Mouse (Mus musculus): ENCODE data around the gene Rps3a1. TPM values are rescaled to one million over a fixed set of nuclear protein-coding genes. Genes with fewer than 3 reads are reported as not detected.

The Rps3a1 gene
- total and polyA plus RNA-seq, 3 experiments: 186 to 538 (median 482) TPM

GRCm38 (mm10) chr3:86112766-86113165 is 29.7 kb downstream of the Rps3a1 start:
- intact Hi-C loops (cut with DNase I): no loop called here
- 85% methylated on average over 7 of the region's 7 CpGs for WGBS

GRCm38 (mm10) chr3:86110077-86110476 is 32.4 kb downstream of the Rps3a1 start:
- Histone ChIP-seq H3K27ac (peak overlapping the region; percentile 13; the same call in 1 of the 2 replicates), H3K36me3 (ENCODE audit: control insufficient read depth, insufficient read depth, low read length) (no peaks in the 10 kb centered on the region), H3K27me3 (ENCODE audit: control insufficient read depth, insufficient read depth, low read length) (no peaks in the 10 kb centered on the region), H3K79me2 (replicated peaks; ENCODE audit: control insufficient read depth, insufficient read depth, low read length) (no peaks in the 10 kb centered on the region), H3K9ac (ENCODE audit: low read depth, low read length) (no peak overlapping the region), H3K4me1 (ENCODE audit: control insufficient read depth, insufficient read depth, low read length) (peaks cover 2% of the 10 kb centered on the region), H3K4me3 (no peak overlapping the region)
- 0 out of 2 replicates have a peak, but pooled peaks have one; percentile 45 for TF ChIP-seq EP300 (IDR thresholded peaks at IDR 0.05; ENCODE audit: insufficient read depth, low read depth, low read length)
- peak; percentile 70 for TF ChIP-seq CTCF (IDR thresholded peaks at IDR 0.05)
- TF ChIP-seq POLR2A (IDR thresholded peaks at IDR 0.05; ENCODE audit: insufficient read depth, low read depth, low read length): peak; percentile 31; the same call in 1 of the 2 replicates
- WGBS: 15% methylated on average over 10 of the region's 10 CpGs
- peak; percentile 33 to 45 for DNase-seq
- intact Hi-C loops (cut with DNase I): loop anchor here (2.0 kb wide), 1 partner anchor 19 kb away; no protein-coding TSS in a partner anchor

More at GRCm38 (mm10) chr3:86112766-86113165, 29.7 kb downstream of the Rps3a1 start:
- no peaks in the 10 kb centered on the region for H3K36me3 ChIP-seq (ENCODE audit: control insufficient read depth, insufficient read depth, low read length)
- H3K27me3 ChIP-seq (ENCODE audit: control insufficient read depth, insufficient read depth, low read length): no peaks in the 10 kb centered on the region
- H3K27ac ChIP-seq: no peak overlapping the region
- no peak overlapping the region for H3K9ac ChIP-seq (ENCODE audit: low read depth, low read length)
- TF ChIP-seq EP300 (IDR thresholded peaks at IDR 0.05; ENCODE audit: insufficient read depth, low read depth, low read length) (no peak), POLR2A (IDR thresholded peaks at IDR 0.05; ENCODE audit: insufficient read depth, low read depth, low read length) (no peak)
- no peaks in the 10 kb centered on the region for H3K79me2 ChIP-seq (replicated peaks; ENCODE audit: control insufficient read depth, insufficient read depth, low read length)
- H3K4me3 ChIP-seq: no peak overlapping the region
- H3K4me1 ChIP-seq (ENCODE audit: control insufficient read depth, insufficient read depth, low read length): peaks cover 2% of the 10 kb centered on the region
- no peak for DNase-seq

GRCm38 (mm10) chr3:86109099-86109498 is 33.4 kb downstream of the Rps3a1 start:
- TF ChIP-seq CTCF (IDR thresholded peaks at IDR 0.05): no peak
- no peak for TF ChIP-seq POLR2A (IDR thresholded peaks at IDR 0.05; ENCODE audit: insufficient read depth, low read depth, low read length)
- H3K4me3 ChIP-seq: no peak overlapping the region
- no peak overlapping the region for H3K9ac ChIP-seq (ENCODE audit: low read depth, low read length)
- no peak overlapping the region for H3K27ac ChIP-seq
- DNase-seq: no peak
- H3K4me1 ChIP-seq (ENCODE audit: control insufficient read depth, insufficient read depth, low read length): no peaks in the 10 kb centered on the region; the same call in 1 of the 2 replicates
- intact Hi-C loops (cut with DNase I): no loop called here
- 76% methylated on average over 7 of the region's 7 CpGs for WGBS
- H3K36me3 ChIP-seq (ENCODE audit: control insufficient read depth, insufficient read depth, low read length): no peaks in the 10 kb centered on the region
- no peaks in the 10 kb centered on the region for H3K27me3 ChIP-seq (ENCODE audit: control insufficient read depth, insufficient read depth, low read length)
- H3K79me2 ChIP-seq (replicated peaks; ENCODE audit: control insufficient read depth, insufficient read depth, low read length): no peaks in the 10 kb centered on the region

DNA sequence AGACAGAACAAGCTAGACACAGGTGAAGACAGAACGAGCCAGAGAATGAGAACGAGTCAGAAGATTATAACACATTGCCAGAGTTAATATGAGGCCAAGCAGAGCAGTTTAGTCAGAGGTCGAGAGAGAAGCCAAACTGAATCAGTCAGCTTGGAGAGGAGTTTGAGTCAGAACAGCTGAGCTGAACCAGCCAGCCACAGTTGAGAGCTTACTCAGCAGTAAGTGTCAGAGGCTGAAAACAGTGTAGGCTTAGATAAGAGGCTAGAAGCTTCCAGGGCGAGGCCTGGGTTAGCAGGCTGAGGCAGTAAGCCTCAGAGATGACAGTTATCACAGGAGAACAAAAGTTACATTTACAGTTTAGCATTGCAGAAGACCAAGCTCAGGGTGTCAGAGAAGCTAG is 33.9 kb downstream of the Rps3a1 start:
- Histone ChIP-seq H3K27ac (no peak overlapping the region), H3K4me3 (no peak overlapping the region), H3K9ac (ENCODE audit: low read depth, low read length) (no peak overlapping the region), H3K36me3 (ENCODE audit: control insufficient read depth, insufficient read depth, low read length) (no peaks in the 10 kb centered on the region), H3K4me1 (ENCODE audit: control insufficient read depth, insufficient read depth, low read length) (no peaks in the 10 kb centered on the region; the same call in 1 of the 2 replicates), H3K79me2 (replicated peaks; ENCODE audit: control insufficient read depth, insufficient read depth, low read length) (no peaks in the 10 kb centered on the region), H3K27me3 (ENCODE audit: control insufficient read depth, insufficient read depth, low read length) (no peaks in the 10 kb centered on the region)
- WGBS: 73% methylated on average over 4 of the region's 4 CpGs
- TF ChIP-seq CTCF (IDR thresholded peaks at IDR 0.05) (no peak), EP300 (IDR thresholded peaks at IDR 0.05; ENCODE audit: insufficient read depth, low read depth, low read length) (no peak), POLR2A (IDR thresholded peaks at IDR 0.05; ENCODE audit: insufficient read depth, low read depth, low read length) (no peak)
- intact Hi-C loops (cut with DNase I): no loop called here
- no peak for DNase-seq

- Histone ChIP-seq H3K79me2 (replicated peaks; ENCODE audit: control insufficient read depth, insufficient read depth, low read length) (no peaks in the 10 kb centered on the region), H3K4me3 (no peak overlapping the region), H3K27ac (no peak overlapping the region), H3K27me3 (ENCODE audit: control insufficient read depth, insufficient read depth, low read length) (no peaks in the 10 kb centered on the region), H3K9ac (ENCODE audit: low read depth, low read length) (no peak overlapping the region), H3K36me3 (ENCODE audit: control insufficient read depth, insufficient read depth, low read length) (no peaks in the 10 kb centered on the region), H3K4me1 (ENCODE audit: control insufficient read depth, insufficient read depth, low read length) (no peaks in the 10 kb centered on the region; the same call in 1 of the 2 replicates)
- TF ChIP-seq CTCF (IDR thresholded peaks at IDR 0.05) (no peak), EP300 (IDR thresholded peaks at IDR 0.05; ENCODE audit: insufficient read depth, low read depth, low read length) (no peak), POLR2A (IDR thresholded peaks at IDR 0.05; ENCODE audit: insufficient read depth, low read depth, low read length) (no peak)
- intact Hi-C loops (cut with DNase I): no loop called here
- DNase-seq: no peak
- WGBS: 87% methylated on average over 8 of the region's 8 CpGs
Observed at GRCm38 (mm10) chr3:86107637-86108539, 34.6 kb downstream of the Rps3a1 start.

- intact Hi-C loops (cut with DNase I): no loop called here
- WGBS: 93% methylated on average over 8 of the region's 8 CpGs
- Histone ChIP-seq H3K27ac (no peak overlapping the region), H3K4me1 (ENCODE audit: control insufficient read depth, insufficient read depth, low read length) (no peaks in the 10 kb centered on the region; the same call in 1 of the 2 replicates), H3K4me3 (no peak overlapping the region), H3K36me3 (ENCODE audit: control insufficient read depth, insufficient read depth, low read length) (no peaks in the 10 kb centered on the region), H3K79me2 (replicated peaks; ENCODE audit: control insufficient read depth, insufficient read depth, low read length) (no peaks in the 10 kb centered on the region), H3K9ac (ENCODE audit: low read depth, low read length) (no peak overlapping the region), H3K27me3 (ENCODE audit: control insufficient read depth, insufficient read depth, low read length) (no peaks in the 10 kb centered on the region)
- DNase-seq: no peak
- no peak for TF ChIP-seq EP300 (IDR thresholded peaks at IDR 0.05; ENCODE audit: insufficient read depth, low read depth, low read length)
- no peak for TF ChIP-seq CTCF (IDR thresholded peaks at IDR 0.05)
- no peak for TF ChIP-seq POLR2A (IDR thresholded peaks at IDR 0.05; ENCODE audit: insufficient read depth, low read depth, low read length)
Observed at GRCm38 (mm10) chr3:86106086-86106632, 36.3 kb downstream of the Rps3a1 start.
